Mouse (Mus musculus) hindbrain, embryonic 16.5 days (tissue): ENCODE measurements around the gene Dtnb. TPM values are rescaled to one million over a fixed set of nuclear protein-coding genes. Genes with fewer than 3 reads are reported as not detected.

Source experiments
- ATAC-seq: fragments of 200-750 bp; cut with Nextera tagmentation; 2 replicates; pipeline ENCODE4 v1.8.0; 2017; ENCODE audit warnings: moderate TSS enrichment, moderate library complexity
- H3K27ac ChIP-seq: fragments of 300-500 bp; sonication (generic); 2 replicates; pipeline ENCODE4 v1.5.1; 2014; ENCODE audit warnings: low read depth, mild to moderate bottlenecking, control low read depth, low read length, moderate library complexity
- H3K27me3 ChIP-seq: fragments of 300-500 bp; sonication (generic); replicated peaks from 2 replicates; pipeline ENCODE4 v1.6.1; 2014; ENCODE audit warnings: low read length; ENCODE audit not compliant: control insufficient read depth, insufficient read depth
- H3K36me3 ChIP-seq: fragments of 300-500 bp; sonication (generic); 2 replicates; pipeline ENCODE4 v1.6.1; 2014; ENCODE audit warnings: mild to moderate bottlenecking, low read length, moderate library complexity, mixed read lengths; ENCODE audit not compliant: control insufficient read depth, insufficient read depth
- H3K4me1 ChIP-seq: fragments of 300-500 bp; sonication (generic); 2 replicates; pipeline ENCODE4 v1.6.1; 2014; ENCODE audit warnings: low read depth, low read length; ENCODE audit not compliant: control insufficient read depth, insufficient read depth
- H3K4me2 ChIP-seq: fragments of 300-500 bp; sonication (generic); 2 replicates; pipeline ENCODE4 v1.6.1; 2014; ENCODE audit warnings: mild to moderate bottlenecking, low read length, control low read depth, moderate library complexity
- H3K4me3 ChIP-seq: fragments of 300-500 bp; sonication (generic); 2 replicates; pipeline ENCODE4 v1.5.1; 2014; ENCODE audit warnings: mild to moderate bottlenecking, low read length, control low read depth, moderate library complexity
- H3K9ac ChIP-seq: fragments of 300-500 bp; sonication (generic); 2 replicates; pipeline ENCODE4 v1.6.1; 2014; ENCODE audit warnings: low read depth, mild to moderate bottlenecking, control low read depth, low read length, moderate library complexity
- H3K9me3 ChIP-seq: fragments of 300-500 bp; sonication (generic); 2 replicates; pipeline ENCODE4 v1.6.1; 2014; ENCODE audit warnings: mild to moderate bottlenecking, low read length, moderate library complexity; ENCODE audit not compliant: control insufficient read depth
- WGBS: fragments of 180-500 bp; shearing (Covaris S2); extraction: QIAGEN DNeasy Blood & Tissue Kit; methylation state at CpG from one replicate; pipeline ENCODE4 v1.1.7; 2014; 5-methylcytosine and 5-hydroxymethylcytosine counted together
- polyA plus RNA-seq: library from polyadenylated mRNA; unstranded; fragments of >200 nt; fragmentation: Nextera tagmentation; extraction: Ambion mirVana; gene quantifications from 2 replicates; pipeline ENCODE4 v1.2.1, GENCODE M21; 2015

Dtnb gene
- polyA plus RNA-seq, 1 experiment from 2014 or later, result 50.6 TPM

DNA sequence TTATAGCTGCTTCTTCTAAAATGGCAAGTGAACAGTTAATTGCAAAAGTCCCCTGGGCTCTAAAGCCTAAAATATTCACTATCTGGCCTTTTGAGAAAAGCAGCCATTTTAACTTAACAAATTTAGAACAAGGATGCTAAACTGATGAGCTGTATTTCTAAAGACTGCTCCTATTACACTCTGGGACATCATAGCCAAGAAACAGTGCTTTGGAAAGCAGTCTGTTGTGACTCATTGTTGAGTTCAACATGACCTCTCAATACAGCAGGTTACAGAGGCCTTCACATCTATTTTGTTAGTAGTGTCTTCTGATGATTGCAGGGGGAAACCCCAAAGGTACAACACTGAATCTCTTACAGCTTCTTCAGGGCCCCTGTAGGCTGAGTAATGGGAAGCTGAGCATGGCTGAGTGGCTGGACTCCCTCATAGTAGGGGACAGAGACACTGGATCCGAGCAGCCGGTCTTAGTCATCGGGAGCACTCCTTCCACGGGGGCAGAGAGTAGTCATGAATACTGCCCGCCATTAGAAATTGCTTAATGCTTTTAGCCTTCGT is 157.4 kb downstream of the Dtnb start:
- Histone ChIP-seq H3K27me3 (no peaks in the 10 kb centered on the region), H3K27ac (no peak overlapping the region), H3K4me1 (no peaks in the 10 kb centered on the region; the same call in 1 of the 2 replicates), H3K4me3 (no peak overlapping the region), H3K4me2 (no peak overlapping the region), H3K9ac (no peak overlapping the region), H3K36me3 (no peaks in the 10 kb centered on the region), H3K9me3 (no peaks in the 10 kb centered on the region)
- WGBS, result 89% methylated on average over 6 of the region's 6 CpGs
- no peak for ATAC-seq

DNA sequence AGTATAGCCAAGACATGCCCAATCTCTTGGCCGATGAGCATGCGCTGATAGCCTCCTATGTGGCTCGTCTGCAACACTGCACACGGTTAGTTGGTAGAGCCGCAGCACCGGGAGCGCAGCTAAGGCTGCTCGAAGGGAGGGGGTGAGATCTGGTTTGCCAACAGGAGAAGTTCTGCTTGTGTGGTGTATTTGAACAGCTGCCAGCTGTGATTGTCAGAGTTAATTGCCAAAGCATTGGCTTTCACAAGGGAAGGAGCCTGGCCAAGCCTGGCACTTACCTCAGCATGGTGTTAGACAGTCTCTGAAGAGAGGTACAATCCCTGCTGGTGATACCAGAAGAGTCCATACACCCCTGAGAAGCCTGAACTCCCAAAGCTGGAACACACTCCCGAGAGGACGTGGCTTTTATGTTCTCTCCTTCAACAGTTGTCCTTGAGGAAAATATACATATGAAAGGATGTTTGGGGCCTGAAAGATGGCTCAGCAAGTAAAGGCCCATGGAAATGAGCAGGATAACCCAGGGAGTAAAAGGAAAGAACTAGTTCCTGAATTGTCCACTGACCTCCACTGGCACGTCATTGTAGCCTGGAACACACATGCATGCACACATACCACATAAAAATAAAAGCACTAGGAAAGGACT is 160.6 kb downstream of the Dtnb start:
- Histone ChIP-seq H3K4me3 (no peak overlapping the region), H3K9ac (no peak overlapping the region), H3K36me3 (no peaks in the 10 kb centered on the region), H3K4me1 (no peaks in the 10 kb centered on the region), H3K27ac (no peak overlapping the region), H3K4me2 (no peak overlapping the region), H3K9me3 (no peaks in the 10 kb centered on the region), H3K27me3 (no peaks in the 10 kb centered on the region)
- WGBS, result 41% methylated on average over 11 of the region's 11 CpGs
- peak; percentile 87 for ATAC-seq

DNA sequence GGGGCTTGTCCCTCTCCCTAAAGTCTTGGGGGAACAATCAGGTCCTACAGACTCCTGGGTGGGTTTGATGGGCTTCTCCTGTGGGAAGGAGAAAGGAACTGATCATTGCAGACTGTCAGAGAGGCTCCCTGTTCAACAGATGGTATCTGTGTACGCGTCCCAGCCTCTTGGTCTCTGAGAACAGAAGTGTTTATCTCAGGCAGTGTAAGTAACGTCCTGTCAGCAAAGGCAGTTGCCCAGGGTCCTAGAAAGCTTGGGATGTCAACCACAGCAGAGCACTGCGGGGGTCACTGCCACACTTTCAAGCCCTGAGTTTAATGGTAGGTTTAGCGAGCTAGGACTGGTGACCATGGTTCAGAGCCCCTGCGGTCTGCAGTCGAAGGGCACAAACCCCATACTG is 161.1 kb downstream of the Dtnb start:
- H3K27me3 ChIP-seq, result no peaks in the 10 kb centered on the region
- no peak overlapping the region for H3K27ac ChIP-seq
- no peak overlapping the region for H3K9ac ChIP-seq
- H3K4me1 ChIP-seq, result no peaks in the 10 kb centered on the region
- no peak overlapping the region for H3K4me3 ChIP-seq
- WGBS, result 75% methylated on average over 7 of the region's 7 CpGs
- ATAC-seq, result no peak
- H3K36me3 ChIP-seq, result no peaks in the 10 kb centered on the region
- no peak overlapping the region for H3K4me2 ChIP-seq
- H3K9me3 ChIP-seq, result no peaks in the 10 kb centered on the region

DNA sequence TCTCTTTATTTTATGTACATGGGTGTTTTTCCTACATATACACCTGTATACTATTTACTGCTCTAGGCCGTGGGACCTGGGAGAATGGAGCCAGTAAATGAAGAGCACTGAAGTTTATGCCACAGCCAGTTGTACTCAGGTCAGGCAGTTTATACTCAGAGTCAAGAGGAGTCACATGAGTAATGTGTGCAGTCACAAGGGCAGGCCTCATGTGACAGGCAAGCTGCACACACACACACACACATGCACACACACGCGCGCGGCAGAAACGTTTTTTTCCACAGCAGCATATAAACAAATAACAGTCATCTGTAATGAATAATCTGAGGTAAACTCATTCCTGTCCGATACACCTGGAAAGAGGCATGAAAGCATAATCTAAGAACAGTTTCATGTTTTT is 164.8 kb downstream of the Dtnb start:
- H3K27me3 ChIP-seq, result no peaks in the 10 kb centered on the region
- no peak overlapping the region for H3K4me2 ChIP-seq
- no peak for ATAC-seq
- no peaks in the 10 kb centered on the region for H3K4me1 ChIP-seq
- no peaks in the 10 kb centered on the region for H3K9me3 ChIP-seq
- H3K9ac ChIP-seq, result no peak overlapping the region
- H3K4me3 ChIP-seq, result no peak overlapping the region
- H3K27ac ChIP-seq, result no peak overlapping the region
- WGBS, result 94% methylated on average over 7 of the region's 7 CpGs
- H3K36me3 ChIP-seq, result no peaks in the 10 kb centered on the region

DNA sequence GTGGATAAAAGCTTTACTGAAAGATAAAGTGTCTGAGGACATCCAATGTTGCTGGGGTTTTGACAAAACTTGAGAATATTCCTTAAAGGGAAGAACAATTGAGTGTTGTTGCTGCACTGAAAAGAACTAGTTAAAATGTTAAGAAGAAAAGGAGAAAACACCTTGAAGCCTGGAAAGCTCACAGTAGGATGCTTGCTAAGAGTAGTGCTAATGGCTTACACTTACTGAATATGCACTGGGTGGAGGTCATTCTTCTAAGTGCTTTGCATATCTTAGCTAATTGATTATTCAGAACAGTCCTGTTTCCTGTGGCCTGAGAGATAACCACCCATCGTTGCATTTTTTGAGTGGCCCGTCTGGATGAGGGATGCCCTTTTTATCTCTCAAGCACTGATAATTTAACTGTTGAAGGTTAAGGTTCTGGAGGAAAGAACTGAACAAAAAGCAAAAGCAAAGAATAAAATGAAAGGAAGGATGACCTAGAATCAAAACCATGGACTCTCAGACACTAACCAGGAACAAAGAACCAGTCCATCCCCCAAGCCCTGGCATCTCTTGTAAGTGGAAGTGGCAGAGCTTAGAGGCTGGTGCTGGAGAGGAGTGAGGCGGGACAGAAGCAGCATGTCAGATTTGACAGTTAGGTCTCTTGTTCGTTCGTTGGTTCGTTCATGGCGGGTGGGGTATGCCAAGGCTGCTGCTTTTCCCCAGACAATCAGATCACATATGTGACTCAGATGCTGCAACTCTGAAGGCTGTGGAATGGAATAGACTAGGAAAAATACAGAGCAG is 166.8 kb downstream of the Dtnb start:
- no peak for ATAC-seq
- Histone ChIP-seq H3K4me2 (no peak overlapping the region), H3K4me1 (no peaks in the 10 kb centered on the region)

DNA sequence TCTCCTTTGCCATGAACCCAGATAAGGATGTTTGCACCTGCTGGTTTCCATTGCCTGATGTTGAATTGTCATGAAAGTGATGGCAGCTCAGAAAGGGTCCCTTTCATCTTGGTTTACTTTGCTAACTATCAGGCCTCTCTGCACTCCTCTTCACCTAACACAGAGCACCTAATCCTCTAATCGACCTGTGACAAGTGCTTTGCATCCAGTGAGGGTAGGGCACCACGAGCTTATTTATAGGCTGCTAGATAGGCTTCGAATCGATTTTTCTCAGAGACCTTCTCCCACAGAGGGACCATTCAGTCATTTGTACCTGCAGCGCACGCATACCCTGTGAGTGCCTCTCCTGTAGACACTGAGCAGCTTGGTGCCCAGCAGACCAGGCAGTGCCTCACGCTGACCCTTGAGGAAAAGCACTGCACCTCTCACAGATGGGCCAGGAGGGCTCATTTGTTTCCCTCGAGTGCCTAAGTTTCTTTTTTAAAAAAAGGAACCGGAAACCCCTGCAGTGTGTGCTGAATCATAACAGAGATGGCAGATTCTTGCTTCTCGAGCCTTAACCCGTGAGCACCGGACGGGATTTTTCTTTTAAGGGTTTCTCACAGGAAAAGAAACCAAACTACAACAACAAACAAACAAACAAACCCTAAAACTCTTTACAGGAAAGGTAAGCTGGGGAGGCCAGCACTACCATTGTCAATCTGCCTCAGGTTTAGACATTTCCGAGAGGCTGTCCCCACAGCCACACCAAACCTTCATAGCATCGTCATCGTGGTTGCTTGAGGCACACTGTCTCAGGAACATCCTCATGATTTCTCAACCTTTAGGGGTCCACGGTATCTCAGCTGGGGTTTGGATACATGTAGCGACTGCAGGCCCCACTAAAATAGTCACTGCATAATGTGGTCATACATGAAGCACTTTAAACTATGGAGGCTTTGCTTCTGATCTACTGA is 167.8 kb downstream of the Dtnb start:
- no peaks in the 10 kb centered on the region for H3K27me3 ChIP-seq
- H3K9ac ChIP-seq, result no peak overlapping the region
- H3K27ac ChIP-seq, result no peak overlapping the region
- no peak overlapping the region for H3K4me2 ChIP-seq
- no peaks in the 10 kb centered on the region for H3K9me3 ChIP-seq
- ATAC-seq, result no peak
- no peaks in the 10 kb centered on the region for H3K4me1 ChIP-seq
- 76% methylated on average over 18 of the region's 18 CpGs for WGBS
- no peaks in the 10 kb centered on the region for H3K36me3 ChIP-seq
- H3K4me3 ChIP-seq, result no peak overlapping the region

More for the DNA sequence above, 166.8 kb downstream of the Dtnb start:
- no peaks in the 10 kb centered on the region for H3K27me3 ChIP-seq
- no peak overlapping the region for H3K4me3 ChIP-seq
- no peak overlapping the region for H3K27ac ChIP-seq
- no peak overlapping the region for H3K9ac ChIP-seq
- no peaks in the 10 kb centered on the region for H3K9me3 ChIP-seq
- no peaks in the 10 kb centered on the region for H3K36me3 ChIP-seq
- 43% methylated on average over 7 of the region's 7 CpGs for WGBS

DNA sequence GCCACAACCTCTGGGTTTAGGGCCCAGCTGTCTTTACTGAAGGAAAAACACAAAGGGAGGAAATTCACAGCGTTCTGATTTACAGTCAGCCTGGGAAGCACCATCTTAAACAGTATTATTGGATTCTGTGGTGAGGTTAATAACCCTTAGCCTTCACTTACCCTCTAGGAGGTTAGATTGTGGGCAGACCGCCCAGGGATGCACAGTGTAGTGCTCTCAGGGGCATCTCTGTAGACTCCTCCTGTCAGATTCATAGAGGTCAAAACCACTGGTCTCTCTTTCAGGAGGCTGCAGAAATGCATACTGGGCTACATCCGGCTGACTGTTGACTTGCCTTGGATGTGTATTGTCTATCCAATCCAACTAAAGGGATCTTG is 168.5 kb downstream of the Dtnb start:
- Histone ChIP-seq H3K4me3 (no peak overlapping the region), H3K9me3 (no peaks in the 10 kb centered on the region), H3K36me3 (no peaks in the 10 kb centered on the region), H3K27me3 (no peaks in the 10 kb centered on the region), H3K27ac (no peak overlapping the region), H3K4me1 (no peaks in the 10 kb centered on the region), H3K9ac (no peak overlapping the region), H3K4me2 (no peak overlapping the region)
- no peak for ATAC-seq
- whole genome bisulfite sequencing, result 75% methylated on average over 3 of the region's 3 CpGs

DNA sequence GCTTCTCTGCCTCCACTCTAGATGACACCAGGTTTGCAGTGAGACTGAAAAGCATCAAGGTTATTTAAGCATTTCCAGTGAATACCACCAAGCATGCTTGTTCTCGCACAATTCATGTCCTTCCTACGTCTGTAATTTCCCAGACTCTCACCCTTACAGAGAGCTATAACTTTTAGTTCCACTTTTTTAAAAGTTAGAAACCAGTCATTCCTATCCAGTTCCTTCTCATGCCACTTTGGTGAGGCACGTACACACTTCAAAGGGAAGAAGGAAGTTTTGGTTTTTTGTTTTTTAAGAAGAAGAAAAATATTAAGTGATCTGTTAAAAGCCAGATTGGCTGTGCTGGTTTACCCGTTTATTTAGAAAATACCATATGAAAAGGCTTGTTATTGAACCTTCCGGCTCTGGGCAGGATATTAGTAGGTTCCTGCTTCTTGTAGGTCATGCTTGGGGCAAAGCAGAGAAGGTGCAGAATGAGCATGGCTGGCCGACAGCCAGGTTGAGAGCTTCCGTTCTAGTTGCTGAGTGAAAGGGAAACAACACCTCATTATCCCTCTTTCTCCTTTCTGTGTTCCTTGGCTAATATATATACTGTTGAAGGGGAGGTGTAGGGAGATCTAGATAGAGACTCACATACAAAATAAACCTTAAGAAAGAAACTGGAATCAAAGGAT is 173.4 kb downstream of the Dtnb start:
- Histone ChIP-seq H3K27ac (no peak overlapping the region), H3K4me3 (no peak overlapping the region), H3K9ac (no peak overlapping the region), H3K4me2 (no peak overlapping the region), H3K9me3 (no peaks in the 10 kb centered on the region), H3K27me3 (no peaks in the 10 kb centered on the region), H3K4me1 (no peaks in the 10 kb centered on the region), H3K36me3 (no peaks in the 10 kb centered on the region)
- 80% methylated on average over 7 of the region's 7 CpGs for WGBS
- no peak for ATAC-seq
